Mouse (Mus musculus): ENCODE results near the gene Nckap5.

GRCm38 (mm10) chr1:126233196-126233595, 597.4 kb downstream of the Nckap5 start:
- TF ChIP-seq POLR2A (IDR thresholded peaks at IDR 0.05; ENCODE audit: insufficient read depth, low read depth, low read length): no peak
- TF ChIP-seq CTCF (IDR thresholded peaks at IDR 0.05; ENCODE audit: insufficient read depth, low read depth, low read length): no peak
